Mouse (Mus musculus): ENCODE measurements around the gene Hexim1.
A peak's percentile ranks its signal among the peaks of the same experiment; 100 is the strongest.

The Hexim1 gene

DNA sequence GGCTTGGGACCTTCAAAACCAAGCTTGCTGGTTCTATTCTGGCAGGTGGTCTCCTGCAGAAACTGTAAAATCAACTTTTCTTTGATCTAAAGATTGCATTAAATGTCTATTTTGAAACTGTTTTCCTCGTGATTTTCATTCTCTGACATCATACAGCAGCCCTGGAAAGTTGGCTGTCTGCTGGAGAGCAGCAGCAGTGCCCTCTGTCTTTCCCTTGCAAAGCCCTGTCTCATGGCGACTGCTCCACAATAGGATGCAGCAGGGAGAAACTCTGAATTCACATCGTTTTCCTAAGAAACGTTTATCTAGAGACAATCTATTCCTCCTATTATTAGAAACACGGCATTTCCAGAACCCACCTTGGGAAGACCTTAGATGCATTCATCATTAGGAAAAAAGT is 3.6 kb downstream of the Hexim1 start:
- no peak for DNase-seq

GRCm38 (mm10) chr11:103120315-103120714 is 4.3 kb downstream of the Hexim1 start:
- no peak for DNase-seq

- DNase-seq = peak; percentile 73 to 78
Measured at GRCm38 (mm10) chr11:103131701-103132575, 15.9 kb downstream of the Hexim1 start, which contains the start of gene Hexim2. Gene Hexim2 (plus strand): TSS chr11:103132429.

GRCm38 (mm10) chr11:103132576-103133455 is 16.8 kb downstream of the Hexim1 start:
- DNase-seq = peak; percentile 100

GRCm38 (mm10) chr11:103133456-103134185 is 17.6 kb downstream of the Hexim1 start:
- DNase-seq = peak in 1 of 2 experiments; percentile 32

GRCm38 (mm10) chr11:103134221-103134620 is 18.2 kb downstream of the Hexim1 start:
- DNase-seq = no peak

GRCm38 (mm10) chr11:103136039-103136577 is 20.1 kb downstream of the Hexim1 start:
- no peak for DNase-seq

GRCm38 (mm10) chr11:103139951-103140762 is 24.1 kb downstream of the Hexim1 start:
- peak in 1 of 2 experiments; percentile 32 for DNase-seq

GRCm38 (mm10) chr11:103140763-103141100 is 24.7 kb downstream of the Hexim1 start:
- DNase-seq = no peak

- peak; percentile 79 to 88 for DNase-seq
Measured at GRCm38 (mm10) chr11:103141101-103141943, 25.3 kb downstream of the Hexim1 start.

DNA sequence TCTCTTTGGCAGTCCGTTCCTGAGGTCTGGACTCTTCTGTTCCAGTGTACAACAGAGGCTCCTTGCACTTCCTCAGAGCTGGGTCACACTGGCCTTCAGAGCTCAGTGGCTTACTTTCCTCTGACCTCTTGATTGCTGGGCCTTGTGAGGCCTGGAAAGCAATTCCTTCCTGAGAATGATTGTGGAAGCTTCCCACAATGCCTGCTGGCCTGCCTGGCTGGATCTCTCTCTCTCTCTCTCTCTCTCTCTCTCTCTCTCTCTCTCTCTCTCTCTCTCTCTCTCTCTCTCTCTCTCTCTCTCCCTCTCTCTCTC is 25.9 kb downstream of the Hexim1 start:
- DNase-seq = peak; percentile 38 to 57

GRCm38 (mm10) chr11:103142441-103143182 is 26.6 kb downstream of the Hexim1 start:
- DNase-seq = peak; percentile 76 to 86

DNA sequence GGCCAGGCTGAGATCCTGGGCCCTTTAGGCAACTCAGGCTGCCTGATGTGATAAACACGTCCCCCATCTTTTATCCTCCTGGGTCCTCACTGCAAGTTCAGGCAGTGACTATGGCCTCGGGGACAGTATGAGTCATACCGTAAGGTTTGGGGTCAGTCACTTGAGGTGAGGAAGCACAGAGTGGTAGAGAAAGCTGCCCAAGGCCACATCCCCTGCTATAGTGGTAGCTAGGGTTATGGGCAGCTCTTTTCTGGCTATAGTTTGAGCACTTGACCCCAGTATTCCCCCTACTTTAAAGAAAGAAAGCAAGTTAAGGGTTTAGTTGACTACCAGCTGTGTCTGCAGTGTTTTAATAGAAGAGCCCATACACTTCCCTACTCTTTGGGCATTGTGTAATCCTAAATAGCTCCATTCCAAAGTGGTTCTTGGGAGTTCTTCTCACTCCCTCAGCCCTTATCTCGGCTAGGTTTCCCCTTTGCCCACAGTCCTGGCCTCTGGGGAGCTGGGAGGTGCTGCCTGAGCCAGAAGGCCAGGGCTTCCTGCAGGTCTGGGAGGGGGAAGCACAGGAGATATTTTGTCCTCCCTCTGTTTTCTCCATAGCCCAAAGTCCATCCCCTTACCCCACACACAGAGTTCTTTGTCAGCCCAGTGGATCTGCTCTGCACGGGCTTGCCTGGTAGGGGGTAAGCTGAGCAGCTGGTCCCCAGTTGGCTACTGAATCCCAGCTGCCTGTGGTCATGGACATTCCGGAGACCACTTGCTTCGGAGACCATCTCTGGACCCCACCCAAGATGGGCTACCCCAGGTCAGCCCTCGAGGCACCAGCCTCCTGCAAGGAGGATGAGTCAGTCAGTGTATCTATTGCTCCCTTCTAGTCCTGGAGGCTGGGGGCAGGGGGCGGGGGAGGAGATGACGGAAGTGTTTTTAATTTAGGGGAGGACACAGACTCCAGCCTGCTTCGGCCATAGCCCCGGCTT is 28.6 kb downstream of the Hexim1 start:
- DNase-seq = peak; percentile 27 to 28

DNA sequence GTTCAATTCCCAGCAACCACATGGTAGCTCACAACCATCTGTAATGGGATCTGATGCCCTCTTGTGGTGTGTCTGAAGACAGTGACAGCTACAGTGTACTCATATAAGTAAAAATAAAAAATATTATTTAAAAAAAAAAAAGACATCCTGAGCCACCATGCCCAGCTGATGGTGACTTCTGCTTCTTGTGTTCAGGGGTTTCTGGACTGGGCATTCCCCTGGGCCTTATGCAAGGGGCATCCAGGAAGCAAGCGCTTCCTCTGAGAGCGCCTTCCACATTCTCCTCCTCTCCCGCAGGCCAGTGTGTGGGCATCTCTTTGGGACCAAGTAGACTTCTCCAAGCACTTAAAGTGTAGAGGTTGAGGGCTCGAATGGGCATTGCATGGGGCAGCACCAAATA is 30.4 kb downstream of the Hexim1 start:
- no peak for DNase-seq

DNA sequence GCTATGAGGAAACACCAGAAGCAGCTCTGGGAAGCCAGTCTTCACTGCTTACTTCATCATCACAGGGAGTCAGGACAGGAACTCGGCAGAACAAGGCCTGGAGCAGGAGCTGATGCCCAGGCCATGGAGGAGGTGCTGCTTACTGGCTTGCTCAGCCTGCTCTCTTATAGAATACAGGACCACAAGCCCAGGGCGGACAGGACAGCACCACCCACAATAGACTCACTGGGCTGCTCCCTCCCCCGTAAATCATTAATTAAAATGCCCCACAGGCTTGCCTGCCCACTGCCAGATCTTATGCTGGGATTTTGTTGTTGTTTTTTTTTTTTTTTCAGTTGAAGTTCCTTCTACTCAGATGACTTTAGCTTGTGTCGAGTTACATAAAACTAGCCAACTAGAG is 31.7 kb downstream of the Hexim1 start:
- DNase-seq = peak; percentile 26 to 55

GRCm38 (mm10) chr11:103149771-103150170 is 33.7 kb downstream of the Hexim1 start:
- DNase-seq = no peak

DNA sequence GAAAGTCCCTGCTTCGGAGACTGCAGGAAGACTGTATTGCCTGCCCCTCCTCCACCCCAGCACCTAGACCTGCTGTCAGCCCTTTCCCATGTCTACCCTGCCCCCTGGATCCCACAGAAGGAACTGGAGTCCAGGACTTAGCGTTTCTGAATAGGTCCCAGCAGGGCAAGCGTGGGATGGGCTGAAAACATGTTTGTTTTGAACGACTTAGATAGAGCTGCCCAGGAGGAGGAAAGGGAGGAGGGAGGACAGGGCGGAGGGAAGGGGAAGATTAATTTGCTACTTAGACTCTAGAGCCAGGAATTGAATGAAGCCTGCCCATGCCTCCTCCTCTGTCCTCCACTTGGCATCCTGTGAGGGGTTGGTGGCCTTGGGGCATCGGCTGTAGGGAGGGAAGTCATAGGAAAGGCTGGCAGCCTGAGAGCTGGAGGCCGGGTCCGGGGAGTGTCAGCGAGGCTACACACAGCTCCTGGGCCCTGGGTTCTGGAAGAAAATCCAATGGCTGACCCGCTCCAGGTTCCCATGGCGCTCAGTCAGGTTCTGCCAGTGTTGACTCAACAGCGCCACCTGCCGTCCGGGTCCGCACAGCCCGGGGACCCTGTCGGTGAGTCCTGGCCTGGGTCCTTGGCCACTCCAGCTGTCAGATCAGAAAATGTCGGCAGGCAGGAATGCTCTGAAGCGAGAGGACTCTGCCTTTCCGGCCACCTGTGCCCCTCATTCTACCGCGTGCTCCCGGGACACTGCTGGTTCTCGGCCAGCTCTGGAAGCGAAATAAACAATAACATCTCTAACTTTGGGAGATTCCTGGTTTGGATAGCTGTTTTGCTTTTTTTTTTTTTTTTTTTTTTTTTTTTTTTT is 42.8 kb downstream of the Hexim1 start:
- DNase-seq = peak; percentile 99

- no peak for DNase-seq
Measured at GRCm38 (mm10) chr11:103160738-103161137, 44.7 kb downstream of the Hexim1 start.

Measured in kidney, postnatal 4 days (tissue).